Mouse (Mus musculus) embryonic facial prominence, embryonic 13.5 days (tissue): ENCODE results near the gene Rab11fip3. TPM values are rescaled to one million over a fixed set of nuclear protein-coding genes. Genes with fewer than 3 reads are reported as not detected.

Source experiments
- ATAC-seq: fragments of 200-750 bp; cut with Nextera tagmentation; 2 replicates; pipeline ENCODE4 v1.8.0; 2017; ENCODE audit warnings: low read depth; ENCODE audit not compliant: insufficient number of reproducible peaks, insufficient read depth, low FRiP score, low TSS enrichment
- H3K27ac ChIP-seq: fragments of 300-500 bp; sonication (generic); 2 replicates; pipeline ENCODE4 v1.5.1; 2015; ENCODE audit warnings: moderate library complexity, mild to moderate bottlenecking, inconsistent platforms
- H3K27me3 ChIP-seq: fragments of 300-500 bp; sonication (generic); 2 replicates; pipeline ENCODE4 v1.6.1; 2015; ENCODE audit warnings: mild to moderate bottlenecking, inconsistent platforms
- H3K36me3 ChIP-seq: fragments of 300-500 bp; sonication (generic); 2 replicates; pipeline ENCODE4 v1.6.1; 2015; ENCODE audit warnings: mild to moderate bottlenecking, inconsistent platforms
- H3K4me1 ChIP-seq: fragments of 300-500 bp; sonication (generic); 2 replicates; pipeline ENCODE4 v1.6.1; 2015; ENCODE audit warnings: inconsistent platforms
- H3K4me2 ChIP-seq: fragments of 300-500 bp; sonication (generic); 2 replicates; pipeline ENCODE4 v1.6.1; 2015; ENCODE audit warnings: moderate library complexity, mild to moderate bottlenecking, inconsistent platforms
- H3K4me3 ChIP-seq: fragments of 300-500 bp; sonication (generic); 2 replicates; pipeline ENCODE4 v1.5.1; 2015; ENCODE audit warnings: mild to moderate bottlenecking, inconsistent platforms
- H3K9ac ChIP-seq: fragments of 300-500 bp; sonication (generic); 2 replicates; pipeline ENCODE4 v1.6.1; 2015; ENCODE audit warnings: mild to moderate bottlenecking, inconsistent platforms
- H3K9me3 ChIP-seq: fragments of 300-500 bp; sonication (generic); 2 replicates; pipeline ENCODE4 v1.6.1; 2016; ENCODE audit warnings: inconsistent platforms
- WGBS: fragments of 180-500 bp; shearing (Covaris S2); methylation state at CpG from one replicate; pipeline ENCODE4 v1.1.7; 2015; ENCODE audit warnings: mixed read lengths; 5-methylcytosine and 5-hydroxymethylcytosine counted together
- polyA plus RNA-seq: library from polyadenylated mRNA; unstranded; fragments of >200 nt; fragmentation: Nextera tagmentation; extraction: Ambion mirVana; gene quantifications from 2 replicates; pipeline ENCODE4 v1.2.1, GENCODE M21; 2015

Gene Rab11fip3
- polyA plus RNA-seq, 1 experiment from 2014 or later: 22.8 TPM

DNA sequence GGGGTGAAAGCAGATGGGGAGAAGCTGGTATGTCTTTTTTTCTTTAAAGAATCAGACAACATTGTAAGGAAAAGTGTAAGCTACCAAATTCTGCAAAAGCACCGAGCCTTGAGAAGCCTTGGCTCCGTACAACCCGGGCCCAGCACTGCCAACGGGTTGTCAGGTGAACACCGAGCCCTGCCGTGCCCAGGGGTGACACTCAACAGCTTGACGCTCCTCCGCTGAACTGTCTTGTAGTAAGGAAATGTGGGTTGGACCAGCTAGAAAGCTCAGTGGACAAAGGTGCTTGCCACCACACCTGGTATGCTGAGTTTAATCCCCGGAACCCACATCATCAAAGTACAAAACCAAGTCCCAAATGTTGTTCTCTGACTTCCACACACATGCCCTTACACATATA, 44.7 kb downstream of the Rab11fip3 start:
- 96% methylated on average over 9 of the region's 9 CpGs for WGBS
- ATAC-seq: no peak
- H3K36me3 ChIP-seq: peaks cover 41% of the 10 kb centered on the region
- no peak overlapping the region for H3K27ac ChIP-seq
- H3K4me1 ChIP-seq: no peaks in the 10 kb centered on the region
- H3K4me2 ChIP-seq: no peak overlapping the region
- no peaks in the 10 kb centered on the region for H3K27me3 ChIP-seq
- H3K9me3 ChIP-seq: no peaks in the 10 kb centered on the region
- H3K9ac ChIP-seq: no peak overlapping the region
- no peak overlapping the region for H3K4me3 ChIP-seq

DNA sequence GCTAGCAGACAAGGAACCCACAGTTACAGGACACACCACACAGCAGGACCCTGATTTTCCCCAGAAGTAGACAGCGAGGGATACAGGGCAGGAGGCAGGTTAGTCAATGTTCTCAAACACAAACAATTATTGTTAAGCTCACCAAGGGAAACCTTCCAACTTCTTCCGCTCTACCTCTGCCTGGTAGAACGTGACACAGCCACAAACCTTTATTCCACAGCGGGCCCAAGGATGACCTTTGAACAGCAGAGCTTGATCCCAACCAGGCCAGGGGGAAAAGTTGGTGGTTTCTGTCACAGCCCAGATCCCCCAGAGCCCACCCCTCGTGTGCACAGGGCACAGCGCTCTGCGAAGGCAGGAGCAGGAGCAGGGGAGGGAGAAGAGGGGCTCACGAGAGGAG, 45.4 kb downstream of the Rab11fip3 start:
- WGBS: 89% methylated on average over 8 of the region's 8 CpGs
- Histone ChIP-seq H3K27ac (no peak overlapping the region), H3K27me3 (no peaks in the 10 kb centered on the region), H3K9me3 (no peaks in the 10 kb centered on the region), H3K9ac (no peak overlapping the region), H3K4me1 (no peaks in the 10 kb centered on the region), H3K36me3 (peaks cover 37% of the 10 kb centered on the region), H3K4me3 (no peak overlapping the region), H3K4me2 (no peak overlapping the region)
- no peak for ATAC-seq

DNA sequence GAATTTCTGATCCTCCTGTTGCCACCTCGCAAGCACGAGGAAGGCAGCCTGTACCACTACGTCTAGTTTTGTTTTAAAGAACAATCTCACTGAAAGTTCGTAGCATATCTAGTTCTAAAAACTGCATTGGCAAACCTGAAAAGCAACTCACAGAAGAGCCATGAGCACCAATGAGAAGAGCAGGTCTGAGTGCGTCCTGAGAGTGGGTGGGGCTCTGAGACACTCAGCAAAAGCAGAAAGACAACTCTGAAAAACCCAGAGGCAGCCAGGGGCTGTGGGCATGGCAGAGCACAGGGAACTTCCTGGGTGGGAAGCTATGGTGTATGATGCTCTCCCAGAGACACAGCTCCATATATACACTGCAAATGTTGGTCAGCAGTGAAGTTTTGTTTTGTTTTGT, 46.2 kb downstream of the Rab11fip3 start:
- Histone ChIP-seq H3K36me3 (peaks cover 43% of the 10 kb centered on the region), H3K27ac (no peak overlapping the region), H3K4me2 (no peak overlapping the region), H3K4me1 (no peaks in the 10 kb centered on the region), H3K9me3 (no peaks in the 10 kb centered on the region), H3K27me3 (no peaks in the 10 kb centered on the region), H3K9ac (no peak overlapping the region), H3K4me3 (no peak overlapping the region)
- WGBS: 86% methylated on average over 5 of the region's 5 CpGs
- no peak for ATAC-seq

DNA sequence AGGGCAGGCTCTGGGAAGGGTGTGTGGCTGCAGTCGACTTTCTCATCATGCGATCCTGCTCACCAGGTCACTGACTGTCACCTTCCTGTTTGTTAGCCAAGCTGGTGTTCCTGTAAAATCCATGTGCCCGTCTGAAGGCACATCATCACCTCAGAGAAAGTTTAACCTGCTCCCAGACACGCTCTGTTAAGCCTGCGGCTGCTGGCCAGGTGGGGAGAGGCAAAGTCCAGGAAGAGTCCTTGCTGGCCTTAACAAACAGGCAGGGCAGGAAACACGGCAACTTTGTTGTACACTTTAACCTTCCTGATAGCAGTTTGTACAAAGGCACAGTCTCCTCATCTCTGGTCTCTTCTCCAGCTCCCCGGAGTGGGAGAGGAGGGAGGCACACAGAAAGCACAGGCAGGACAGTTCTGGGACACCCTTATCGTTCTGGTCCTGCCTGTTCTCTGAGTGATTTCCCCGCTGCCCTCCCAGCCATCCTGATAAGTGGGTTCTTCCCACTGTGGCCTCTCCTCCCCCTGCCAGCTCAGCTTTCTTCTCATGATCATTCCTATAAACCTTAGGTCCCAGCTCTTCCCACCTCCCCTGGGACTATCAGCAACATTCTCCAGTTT, 47.5 kb downstream of the Rab11fip3 start:
- Histone ChIP-seq H3K9me3 (no peaks in the 10 kb centered on the region), H3K27ac (peak overlapping the region; percentile 12; the same call in 1 of the 2 replicates), H3K27me3 (no peaks in the 10 kb centered on the region), H3K4me1 (no peaks in the 10 kb centered on the region), H3K9ac (no peak overlapping the region), H3K4me3 (no peak overlapping the region), H3K36me3 (peaks cover 43% of the 10 kb centered on the region), H3K4me2 (no peak overlapping the region)
- ATAC-seq: no peak
- WGBS: 74% methylated on average over 9 of the region's 9 CpGs

DNA sequence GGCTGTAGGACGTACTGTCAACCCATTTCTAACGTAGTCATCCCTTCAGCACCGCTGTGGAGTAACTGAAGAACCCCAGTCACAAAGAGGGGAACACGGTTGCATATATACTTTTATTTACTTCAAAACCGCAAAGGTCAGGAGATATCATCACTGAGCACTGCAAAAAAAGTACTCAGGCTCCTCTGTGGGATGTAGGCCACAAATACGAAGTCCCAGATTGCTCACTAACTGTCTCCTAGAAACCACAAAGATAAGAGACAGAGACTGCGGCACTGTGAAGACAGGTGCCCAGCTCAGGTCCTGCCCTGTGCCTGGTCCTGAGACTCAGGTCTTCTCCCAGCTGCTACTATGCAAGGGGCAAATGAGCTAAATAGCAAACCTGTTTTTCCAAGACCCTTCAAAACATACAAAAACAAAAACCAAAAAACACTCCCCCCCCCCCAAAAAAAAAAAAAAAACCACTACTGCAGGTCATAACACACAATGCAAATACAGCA, 48.5 kb downstream of the Rab11fip3 start:
- 91% methylated on average over 7 of the region's 7 CpGs for WGBS
- Histone ChIP-seq H3K36me3 (peaks cover 44% of the 10 kb centered on the region), H3K9me3 (no peaks in the 10 kb centered on the region), H3K4me3 (no peak overlapping the region), H3K27ac (no peak overlapping the region), H3K9ac (no peak overlapping the region), H3K4me2 (no peak overlapping the region), H3K4me1 (no peaks in the 10 kb centered on the region), H3K27me3 (no peaks in the 10 kb centered on the region)
- no peak for ATAC-seq

DNA sequence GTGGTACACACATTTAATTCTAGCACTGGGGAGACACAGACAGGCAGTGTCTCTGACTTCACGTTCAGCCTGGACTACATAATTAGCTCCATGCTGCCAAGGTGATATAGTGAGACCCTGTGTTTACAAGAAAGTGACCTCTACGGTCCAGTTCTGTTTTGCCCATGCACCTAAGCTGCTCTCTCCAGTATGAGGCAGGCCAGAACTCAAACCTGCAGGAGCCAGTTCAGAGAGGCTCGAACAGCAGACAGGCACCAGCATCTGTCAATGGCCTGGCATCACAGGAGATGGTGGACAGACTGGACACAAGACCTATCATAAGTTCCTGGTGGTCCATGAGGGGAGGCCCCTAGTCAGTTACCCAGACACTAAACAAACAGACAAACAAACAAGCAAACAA, 51.0 kb downstream of the Rab11fip3 start:
- Histone ChIP-seq H3K9me3 (no peaks in the 10 kb centered on the region), H3K4me1 (no peaks in the 10 kb centered on the region), H3K4me3 (no peak overlapping the region), H3K27me3 (no peaks in the 10 kb centered on the region), H3K27ac (no peak overlapping the region), H3K36me3 (peaks cover 52% of the 10 kb centered on the region), H3K9ac (no peak overlapping the region), H3K4me2 (no peak overlapping the region)
- no peak for ATAC-seq
- 65% methylated on average over 3 of the region's 3 CpGs for WGBS

DNA sequence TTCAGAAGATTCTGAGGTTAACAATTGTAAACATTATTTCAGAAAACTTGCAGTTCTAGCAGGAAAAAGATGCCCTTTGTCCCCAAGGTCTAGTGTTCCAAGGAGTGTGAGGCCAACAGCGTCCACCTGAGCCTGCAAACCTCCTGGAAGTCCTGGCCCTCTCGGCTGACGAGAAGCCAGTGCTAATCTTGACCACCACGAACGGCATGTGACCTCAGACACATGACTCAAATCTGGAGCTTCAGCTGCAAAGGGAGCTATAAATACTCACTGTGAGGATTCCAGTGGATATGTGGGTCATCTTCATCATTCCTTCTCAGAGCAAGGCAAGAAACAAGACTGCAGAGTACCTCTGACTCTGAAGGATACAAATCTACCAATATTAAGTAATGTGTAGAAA, 51.4 kb downstream of the Rab11fip3 start:
- Histone ChIP-seq H3K4me2 (no peak overlapping the region), H3K4me1 (no peaks in the 10 kb centered on the region), H3K9me3 (no peaks in the 10 kb centered on the region), H3K9ac (no peak overlapping the region), H3K27me3 (no peaks in the 10 kb centered on the region), H3K4me3 (no peak overlapping the region), H3K27ac (no peak overlapping the region), H3K36me3 (peaks cover 50% of the 10 kb centered on the region)
- ATAC-seq: no peak
- WGBS: 79% methylated on average over 5 of the region's 5 CpGs

DNA sequence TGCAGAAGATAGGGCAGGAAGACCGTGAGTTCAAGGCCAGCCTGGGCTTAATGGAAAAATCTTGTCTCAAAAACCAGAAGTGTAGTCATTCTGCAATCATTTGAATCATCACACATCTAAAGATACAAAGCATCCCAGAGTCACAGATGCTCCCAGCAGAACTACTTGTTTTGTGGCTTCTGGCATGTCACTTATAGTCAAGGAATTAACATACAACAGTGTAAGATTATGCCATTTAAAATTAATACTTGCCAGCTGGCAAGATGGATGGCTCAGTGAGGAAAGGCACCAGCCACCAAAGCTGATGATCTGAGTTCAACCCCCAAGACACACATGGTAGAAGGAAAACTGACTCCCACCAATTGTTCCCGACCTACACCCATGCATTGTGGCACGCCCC, 52.3 kb downstream of the Rab11fip3 start:
- H3K36me3 ChIP-seq: peaks cover 56% of the 10 kb centered on the region

DNA sequence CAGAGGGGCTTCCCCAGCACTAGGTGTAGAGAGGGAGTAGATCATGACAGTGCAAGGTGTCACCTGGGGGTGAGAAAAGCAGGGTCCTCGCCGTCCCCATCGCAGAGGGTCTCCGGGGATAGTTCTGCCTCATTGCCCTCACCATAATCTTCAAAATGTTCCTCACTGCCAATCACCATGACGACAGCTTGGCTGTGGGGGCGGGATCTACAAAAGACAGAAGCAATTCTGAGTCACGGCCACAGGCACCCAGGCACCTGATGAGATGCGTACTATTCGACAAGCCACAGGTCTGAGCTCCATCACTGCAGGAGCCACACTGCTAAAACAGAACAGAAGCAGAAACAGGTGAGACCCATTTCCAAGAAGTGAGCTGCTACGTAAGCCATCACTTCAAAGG, 55.6 kb downstream of the Rab11fip3 start:
- Histone ChIP-seq H3K36me3 (peaks cover 72% of the 10 kb centered on the region), H3K9me3 (no peaks in the 10 kb centered on the region), H3K27ac (no peak overlapping the region), H3K4me1 (no peaks in the 10 kb centered on the region; the same call in 1 of the 2 replicates), H3K27me3 (no peaks in the 10 kb centered on the region), H3K4me3 (no peak overlapping the region), H3K4me2 (no peak overlapping the region), H3K9ac (no peak overlapping the region)
- no peak for ATAC-seq
- WGBS: 87% methylated on average over 10 of the region's 10 CpGs

More for the DNA sequence above, 52.3 kb downstream of the Rab11fip3 start:
- no peak overlapping the region for H3K9ac ChIP-seq
- no peaks in the 10 kb centered on the region; the same call in 1 of the 2 replicates for H3K4me1 ChIP-seq
- no peak overlapping the region for H3K4me2 ChIP-seq
- no peak overlapping the region for H3K4me3 ChIP-seq
- no peak overlapping the region for H3K27ac ChIP-seq
- 85% methylated on average over 3 of the region's 3 CpGs for WGBS
- H3K27me3 ChIP-seq: no peaks in the 10 kb centered on the region
- H3K9me3 ChIP-seq: no peaks in the 10 kb centered on the region
- ATAC-seq: no peak

DNA sequence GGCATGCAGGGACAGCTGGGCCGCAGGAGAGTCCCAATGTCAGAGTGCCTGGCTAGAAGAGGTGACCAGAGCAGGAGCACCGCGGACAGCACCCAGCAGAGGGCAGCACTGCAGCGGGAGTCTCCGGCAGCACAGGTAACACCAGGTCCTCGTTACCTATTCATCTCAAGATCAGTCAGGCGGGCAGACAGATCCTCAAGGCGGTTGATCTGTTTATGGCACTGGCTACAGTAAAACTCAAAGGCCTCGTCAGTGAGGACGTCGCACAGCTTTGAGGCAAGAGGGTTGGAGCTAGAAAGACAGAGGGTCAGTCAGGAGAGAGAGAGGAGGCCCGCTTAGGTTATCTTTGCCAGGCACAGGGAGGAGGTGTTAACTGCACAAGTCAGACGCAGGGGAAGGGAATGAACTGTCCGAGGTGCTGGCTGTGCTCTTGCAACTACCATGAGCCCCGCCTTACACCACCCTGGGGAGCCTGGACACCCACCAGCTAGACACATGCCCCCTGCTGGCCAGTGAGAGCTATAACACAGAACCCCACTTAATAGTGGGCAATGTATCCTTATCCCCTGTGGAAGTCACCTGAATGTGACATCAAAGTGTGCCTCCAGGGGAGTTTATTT, 57.4 kb downstream of the Rab11fip3 start:
- ATAC-seq: 0 out of 2 replicates have a peak, but pooled peaks have one; percentile 52
- no peaks in the 10 kb centered on the region; the same call in 1 of the 2 replicates for H3K4me1 ChIP-seq
- 0 out of 2 replicates have a peak overlapping the region, but pooled peaks have one; percentile 5 for H3K4me2 ChIP-seq
- H3K36me3 ChIP-seq: peaks cover 72% of the 10 kb centered on the region
- no peaks in the 10 kb centered on the region for H3K9me3 ChIP-seq
- no peak overlapping the region for H3K9ac ChIP-seq
- no peaks in the 10 kb centered on the region for H3K27me3 ChIP-seq
- no peak overlapping the region for H3K4me3 ChIP-seq
- H3K27ac ChIP-seq: no peak overlapping the region
- WGBS: 13% methylated on average over 15 of the region's 15 CpGs

DNA sequence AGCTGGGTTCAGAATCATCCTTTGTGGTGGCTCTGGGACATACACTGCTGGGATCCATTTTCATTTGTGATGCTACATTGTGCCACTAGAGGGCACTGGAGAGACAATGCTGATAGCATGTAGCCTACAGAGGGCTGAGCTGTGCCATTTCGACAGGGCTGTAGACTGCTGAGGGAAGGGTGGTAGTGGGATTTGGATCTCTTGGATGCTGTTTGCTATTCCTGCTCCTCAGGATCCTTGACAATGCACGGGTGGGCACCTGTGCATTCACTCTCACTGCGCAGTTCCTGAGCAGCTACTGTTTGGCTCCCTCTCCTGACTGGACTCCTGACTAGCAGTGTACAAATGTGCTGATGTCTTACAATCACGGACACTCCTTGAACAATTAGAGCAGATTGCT, 59.8 kb downstream of the Rab11fip3 start:
- WGBS: 30% methylated on average over 4 of the region's 4 CpGs
- ATAC-seq: no peak
- no peak overlapping the region for H3K27ac ChIP-seq
- H3K27me3 ChIP-seq: no peaks in the 10 kb centered on the region
- H3K36me3 ChIP-seq: peaks cover 77% of the 10 kb centered on the region
- H3K4me1 ChIP-seq: no peaks in the 10 kb centered on the region; the same call in 1 of the 2 replicates
- H3K9ac ChIP-seq: no peak overlapping the region
- no peak overlapping the region for H3K4me2 ChIP-seq
- no peak overlapping the region for H3K4me3 ChIP-seq
- no peaks in the 10 kb centered on the region for H3K9me3 ChIP-seq

DNA sequence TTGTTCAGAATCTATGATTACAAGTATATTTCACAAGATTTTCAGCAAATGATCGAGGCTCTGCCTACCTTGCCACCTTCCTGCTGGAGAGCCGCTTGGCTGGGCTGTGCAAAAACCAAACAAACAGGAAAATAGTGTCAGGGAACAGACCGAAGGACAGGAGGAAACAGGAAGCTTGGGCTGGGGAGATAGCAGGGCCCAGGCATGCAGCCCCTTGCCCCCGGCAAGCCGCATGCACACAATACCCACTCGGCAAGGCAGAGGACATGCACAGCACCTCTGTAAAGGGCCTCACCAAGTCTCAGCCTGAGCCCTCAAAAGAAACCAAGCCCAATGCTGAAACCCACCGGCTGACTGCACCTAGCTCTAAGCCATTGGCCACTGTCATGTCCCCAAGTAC, 60.6 kb downstream of the Rab11fip3 start:
- H3K4me2 ChIP-seq: no peak overlapping the region
- H3K9me3 ChIP-seq: no peaks in the 10 kb centered on the region
- H3K4me3 ChIP-seq: no peak overlapping the region
- H3K36me3 ChIP-seq: peaks cover 78% of the 10 kb centered on the region
- 85% methylated on average over 7 of the region's 7 CpGs for WGBS
- no peaks in the 10 kb centered on the region for H3K27me3 ChIP-seq
- no peaks in the 10 kb centered on the region; the same call in 1 of the 2 replicates for H3K4me1 ChIP-seq
- no peak overlapping the region for H3K27ac ChIP-seq
- no peak for ATAC-seq
- no peak overlapping the region for H3K9ac ChIP-seq
